Mouse (Mus musculus): ENCODE results near the gene Pnpo.

Pnpo gene

DNA sequence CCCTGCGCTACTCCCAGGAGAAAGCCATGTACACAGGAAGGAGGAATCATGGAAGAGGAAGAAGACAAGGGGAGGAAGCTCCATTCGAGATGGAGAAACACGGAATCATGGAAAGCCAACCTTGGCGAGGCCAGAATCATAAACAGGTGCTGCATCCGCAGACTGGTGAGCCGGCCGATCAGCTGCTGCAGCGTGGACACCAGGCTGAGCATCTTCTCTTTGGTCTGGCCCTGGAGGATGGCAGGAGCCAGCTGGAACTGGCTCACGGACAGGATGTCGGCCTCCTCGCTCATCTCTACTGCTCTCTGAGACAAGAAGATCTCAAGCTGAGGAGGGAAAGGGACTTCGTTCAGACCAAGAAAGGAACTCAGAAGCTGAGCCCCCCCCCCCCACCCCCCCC lies 35.2 kb downstream of the Pnpo start:
- no peak for DNase-seq (ENCODE audit: low spot score in 2 of 2)

DNA sequence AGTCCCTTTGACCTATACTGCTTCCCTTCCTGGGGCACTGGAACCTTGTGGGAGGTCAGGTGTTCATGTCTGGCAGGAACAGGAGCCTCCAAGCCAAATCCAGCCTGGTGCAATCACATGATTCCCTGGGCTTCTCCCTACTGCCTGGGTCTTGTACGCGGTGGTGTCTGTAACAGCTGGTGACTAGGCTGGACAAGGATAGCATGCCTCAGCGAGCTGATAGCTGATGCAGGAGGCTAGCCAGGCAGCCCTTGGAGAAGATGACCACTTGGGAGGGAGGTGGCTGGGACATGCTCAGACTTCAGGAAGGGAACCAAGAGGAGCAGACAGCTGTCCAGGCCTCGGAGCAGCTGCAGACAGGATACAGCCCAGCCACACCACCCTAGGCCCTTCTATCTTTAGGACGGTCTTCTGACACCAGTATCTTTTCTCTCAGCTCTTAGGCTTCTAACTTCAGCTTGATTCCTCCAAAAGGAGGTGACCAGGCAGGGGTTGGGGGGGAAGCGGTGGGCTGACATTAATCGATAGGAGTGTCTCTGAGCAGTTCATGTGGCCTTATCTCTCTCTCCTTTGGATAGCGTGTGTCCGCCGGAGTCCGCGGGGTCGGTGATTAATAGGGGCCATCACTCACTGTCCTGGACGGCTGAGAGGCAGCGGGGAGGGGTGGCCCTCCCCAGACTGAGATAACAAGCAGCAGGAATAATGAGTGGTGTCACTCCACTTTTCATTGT lies 37.2 kb downstream of the Pnpo start:
- DNase-seq (ENCODE audit: low spot score in 2 of 2): no peak

DNA sequence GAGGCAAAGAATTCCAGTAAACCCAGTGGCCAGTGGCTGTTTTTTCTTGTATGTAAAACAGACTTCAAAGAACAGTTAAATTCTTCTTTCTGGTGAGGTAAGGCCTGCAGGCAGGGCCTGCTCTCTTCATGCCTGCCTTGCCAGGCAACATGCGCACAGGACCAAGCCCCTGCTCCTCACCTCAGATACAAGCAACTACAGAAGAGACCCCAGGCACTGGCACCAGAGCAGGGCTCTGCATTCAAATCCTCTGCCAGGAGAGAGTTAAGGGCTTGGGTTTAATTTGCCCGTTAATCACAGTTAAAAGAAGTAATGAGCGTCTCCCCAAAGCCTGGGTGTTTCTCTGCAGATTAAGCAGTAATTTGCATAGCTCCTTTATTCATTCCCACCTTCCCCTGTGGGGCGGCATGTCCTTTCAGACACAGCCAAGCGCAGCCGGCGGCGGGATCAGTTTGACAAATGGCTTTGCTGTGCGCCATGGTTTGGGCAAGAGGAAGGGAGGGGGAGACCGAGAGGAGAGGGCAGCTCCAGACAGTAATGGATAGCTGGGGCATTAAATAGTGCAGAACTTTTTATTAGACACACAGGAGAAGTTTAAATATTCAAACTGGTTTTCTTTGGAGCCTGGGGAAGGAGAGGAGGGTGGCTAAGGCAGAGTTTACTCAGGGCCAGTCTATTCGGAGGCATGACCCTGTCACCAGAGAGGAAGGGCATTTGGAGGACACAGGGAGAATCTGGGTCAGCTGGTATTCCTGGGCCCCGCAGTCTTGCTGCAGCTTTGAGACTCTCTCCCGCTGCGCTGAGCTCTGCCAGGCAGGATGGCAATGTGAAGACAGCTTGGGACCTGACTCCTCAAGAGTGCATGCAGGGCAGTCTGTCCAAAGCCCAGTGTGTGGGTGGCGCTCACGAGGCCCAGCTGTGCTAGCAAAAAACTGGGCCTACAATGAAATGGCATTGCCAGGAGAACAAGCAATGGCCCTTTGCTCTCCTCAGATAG lies 40.8 kb downstream of the Pnpo start:
- DNase-seq (ENCODE audit: low spot score in 2 of 2): no peak

DNA sequence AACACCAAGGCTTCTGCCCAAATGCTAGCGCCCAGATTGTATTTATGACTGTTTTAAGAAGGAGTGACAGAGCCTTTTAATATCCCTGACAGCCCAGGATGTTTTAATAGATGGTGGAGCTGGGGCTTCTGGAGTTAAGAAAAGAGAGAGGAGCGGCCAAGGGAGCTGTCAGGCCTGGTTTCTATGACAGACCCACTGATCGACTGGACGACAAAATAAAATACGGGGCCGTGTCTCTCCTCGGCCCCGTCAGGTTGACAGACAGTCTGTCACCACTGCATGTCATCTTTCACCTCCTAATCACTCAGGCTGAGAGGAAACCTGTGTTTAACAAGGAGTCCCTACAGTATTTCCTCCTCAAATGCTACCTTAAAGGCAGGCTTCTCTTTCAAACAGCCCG lies 42.5 kb downstream of the Pnpo start:
- no peak for DNase-seq (ENCODE audit: low spot score in 2 of 2)

DNA sequence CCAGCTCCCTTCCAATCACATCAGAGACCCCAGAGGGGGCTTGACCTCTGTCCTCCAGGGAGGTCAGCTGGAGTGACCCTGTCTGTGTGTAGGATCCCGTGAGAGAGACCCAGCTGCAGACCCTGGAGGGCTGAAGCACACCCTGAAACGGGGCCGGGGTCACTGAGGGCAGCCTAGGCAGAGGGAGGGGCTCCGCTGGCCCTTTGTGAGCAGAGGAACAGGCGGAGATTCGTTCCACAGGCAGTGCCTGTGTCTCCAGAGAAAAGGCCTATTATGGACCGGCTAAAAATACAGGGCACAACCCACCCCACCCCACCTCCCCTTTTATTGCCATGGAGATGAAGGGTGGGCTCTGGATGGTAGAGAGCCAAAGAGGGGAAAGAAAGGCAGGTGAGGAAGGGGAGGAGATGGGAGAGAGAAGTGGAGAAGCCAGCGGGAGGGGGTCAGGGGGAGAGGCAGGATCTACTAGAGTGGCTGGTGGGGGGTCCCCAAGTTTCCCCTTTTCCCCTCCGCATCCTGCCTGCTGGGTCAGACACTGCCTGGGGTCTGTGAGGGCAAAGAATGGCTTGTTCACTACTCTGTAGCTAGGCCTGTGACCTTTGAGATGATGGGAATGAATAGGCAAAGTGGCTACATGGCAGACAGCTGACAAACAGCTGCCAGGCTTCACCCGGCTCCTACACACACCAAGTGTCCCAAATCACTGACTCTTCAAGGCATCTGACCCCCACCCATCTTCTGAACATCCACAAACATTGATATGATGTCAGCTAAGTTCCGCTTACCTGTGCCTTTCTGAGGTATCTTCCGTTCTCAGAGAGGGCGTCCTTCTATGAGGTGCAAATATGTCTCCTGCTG lies 44.1 kb downstream of the Pnpo start:
- no peak for DNase-seq (ENCODE audit: low spot score in 2 of 2)

DNA sequence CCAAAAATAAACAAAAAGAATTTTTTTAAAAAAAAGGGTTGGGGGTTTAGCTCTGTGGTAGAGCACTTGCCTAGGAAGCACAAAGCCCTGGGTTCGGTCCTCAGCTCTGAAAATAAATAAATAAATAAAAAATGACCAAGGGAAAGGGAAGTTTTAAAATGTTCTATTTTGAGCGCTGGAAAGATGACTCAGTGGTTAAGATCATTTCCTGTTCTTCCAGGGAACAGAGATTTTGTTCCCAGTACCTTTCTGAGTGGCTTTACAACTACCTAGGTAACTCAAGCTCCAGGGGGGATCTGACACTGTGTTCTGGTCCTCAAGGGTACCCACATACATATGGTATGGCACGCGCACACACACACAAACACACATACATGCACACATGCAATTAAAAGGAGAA lies 47.9 kb downstream of the Pnpo start:
- no peak for DNase-seq (ENCODE audit: low spot score in 2 of 2)

DNA sequence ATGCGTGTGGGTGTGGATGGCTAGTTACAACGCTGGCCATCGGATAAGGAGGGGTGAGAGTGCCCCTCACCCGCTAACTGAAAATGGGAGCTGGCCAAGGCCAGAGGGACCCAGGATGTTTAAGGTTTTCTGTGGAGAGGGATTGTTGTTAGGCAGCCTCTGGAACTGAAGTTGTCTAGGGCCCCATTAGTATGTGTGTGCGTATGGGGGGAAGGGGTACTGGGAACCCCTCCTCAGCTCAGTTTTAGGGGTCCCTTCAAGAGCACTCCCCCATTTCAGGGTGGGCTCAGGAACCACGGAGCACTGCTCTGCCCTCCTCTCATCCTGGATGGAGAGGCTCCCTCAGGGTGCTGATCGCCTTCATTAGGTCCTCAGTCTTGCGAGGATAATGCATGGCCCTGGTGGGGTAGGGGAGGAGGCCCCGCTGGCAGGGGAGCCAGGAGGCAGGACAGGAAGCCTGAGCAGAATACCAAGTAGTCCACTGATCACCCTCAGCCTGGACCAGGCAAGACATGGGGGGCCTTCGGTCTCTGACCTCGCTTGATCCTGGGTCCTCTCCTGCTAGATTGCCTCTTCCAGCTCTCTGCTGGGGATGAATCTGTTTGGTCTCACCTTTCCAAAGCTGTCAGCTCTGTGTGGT lies 50.5 kb downstream of the Pnpo start:
- DNase-seq (ENCODE audit: low spot score in 2 of 2): no peak

DNA sequence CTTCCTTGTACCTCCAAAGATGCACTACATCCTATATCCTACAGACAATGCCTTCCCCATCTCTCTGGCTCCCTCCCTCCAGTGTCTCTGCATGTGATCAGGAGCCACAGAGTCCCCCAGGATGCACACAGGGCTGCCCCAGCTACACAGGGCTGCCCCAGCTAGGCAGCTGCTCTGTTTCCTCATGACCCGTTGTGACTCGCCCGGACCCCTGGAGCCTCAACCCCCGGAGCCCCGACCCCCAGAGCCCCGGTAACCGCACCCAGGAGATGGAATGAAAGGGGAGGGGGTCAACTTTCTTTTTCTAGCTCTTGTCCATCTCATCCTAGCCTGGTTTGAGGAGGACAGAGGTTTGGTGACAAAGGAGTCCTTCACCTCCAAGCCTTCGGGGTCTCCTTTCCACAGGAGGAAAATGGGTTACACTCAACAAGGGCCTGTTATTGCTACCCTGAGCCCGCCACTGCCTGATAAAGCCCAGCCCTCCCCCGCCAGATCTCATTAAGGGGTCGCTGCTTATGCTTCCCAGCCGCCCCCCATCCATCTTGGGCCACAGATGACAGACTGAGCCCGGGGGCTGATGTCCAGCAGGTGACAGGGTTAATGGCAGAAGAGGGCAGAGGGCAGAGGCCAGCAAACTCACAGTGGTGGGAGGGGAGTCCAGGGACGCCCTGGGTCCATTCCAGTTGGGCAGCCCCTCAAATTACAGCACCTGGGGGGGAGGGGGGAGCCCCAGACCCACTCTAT lies 51.8 kb downstream of the Pnpo start:
- DNase-seq (ENCODE audit: low spot score in 2 of 2): no peak

Measured in frontal cortex, postnatal 14 days (tissue).